Mouse (Mus musculus): ENCODE results near the gene Ccdc28b. TPM values are rescaled to one million over a fixed set of nuclear protein-coding genes. Genes with fewer than 3 reads are reported as not detected.
A peak's percentile ranks its signal among the peaks of the same experiment; 100 is the strongest.

The Ccdc28b gene
- total RNA-seq, 2 experiments from 2014 or later: 44.7 to 51.2 TPM

- DNase-seq (ENCODE audit: low spot score in 2 of 2): no peak
These were observed 36.8 kb downstream of the Ccdc28b start for GRCm38 (mm10) chr4:129586943-129587342.

GRCm38 (mm10) chr4:129585773-129586172 lies 38.0 kb downstream of the Ccdc28b start:
- no peak for DNase-seq (ENCODE audit: low spot score in 2 of 2)

DNA sequence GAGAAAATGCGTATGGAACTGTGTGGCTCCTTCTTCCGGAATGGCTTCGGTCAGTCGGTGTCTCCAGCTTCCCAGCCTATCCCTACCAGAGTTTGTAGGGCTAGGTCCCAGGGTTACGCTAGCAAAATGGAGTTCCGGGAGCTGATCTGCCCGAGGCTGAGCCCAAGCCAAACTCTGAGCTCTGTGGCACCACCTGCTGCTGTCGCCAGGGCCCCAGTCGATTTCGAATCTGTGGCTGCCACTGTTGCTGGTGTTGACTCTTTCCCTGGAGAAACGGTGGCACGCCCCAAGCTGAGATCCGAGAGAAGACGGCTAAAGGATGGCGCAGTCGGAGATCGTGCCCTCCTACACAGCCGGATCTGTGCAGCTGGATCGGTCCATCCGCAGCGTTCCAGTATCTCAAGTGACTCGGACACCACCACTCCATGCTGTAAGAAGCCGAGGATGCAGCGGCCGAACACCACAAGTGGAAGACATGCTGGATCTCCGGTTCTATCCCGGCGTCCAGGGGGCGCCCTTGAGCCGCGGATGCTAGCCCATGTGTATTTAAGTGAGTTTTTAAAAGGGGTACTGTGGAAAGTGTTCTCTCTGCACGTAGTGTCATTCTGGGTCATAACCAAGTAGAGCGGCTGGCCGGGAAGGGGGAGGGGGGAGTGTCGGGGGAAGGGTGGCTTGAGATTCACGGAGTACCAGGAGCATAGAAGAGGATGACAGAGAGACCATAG lies 38.7 kb downstream of the Ccdc28b start:
- peak; percentile 73 to 84 for DNase-seq (ENCODE audit: low spot score in 2 of 2)

GRCm38 (mm10) chr4:129584370-129584769 lies 39.4 kb downstream of the Ccdc28b start:
- no peak for DNase-seq (ENCODE audit: low spot score in 2 of 2)

DNA sequence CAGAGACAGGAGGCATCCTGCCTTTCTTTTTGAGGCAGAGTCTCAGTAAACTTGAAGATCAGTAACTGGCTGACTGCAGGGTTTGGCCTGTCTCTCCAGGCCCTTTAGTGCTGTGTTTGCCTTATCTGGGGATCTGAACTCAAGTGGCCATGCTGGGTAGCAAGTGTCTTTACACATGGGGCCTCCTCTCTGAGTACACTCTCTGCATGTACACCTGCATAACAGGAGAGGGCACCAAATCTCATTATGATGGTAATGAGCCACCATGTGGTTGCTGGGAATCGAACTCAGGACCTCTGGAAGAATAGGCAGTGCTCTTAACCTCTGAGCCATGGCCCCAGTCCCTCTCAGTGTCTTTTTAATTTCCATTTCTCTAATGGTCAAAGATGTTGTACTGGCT lies 41.5 kb downstream of the Ccdc28b start:
- DNase-seq (ENCODE audit: low spot score in 2 of 2): no peak

DNA sequence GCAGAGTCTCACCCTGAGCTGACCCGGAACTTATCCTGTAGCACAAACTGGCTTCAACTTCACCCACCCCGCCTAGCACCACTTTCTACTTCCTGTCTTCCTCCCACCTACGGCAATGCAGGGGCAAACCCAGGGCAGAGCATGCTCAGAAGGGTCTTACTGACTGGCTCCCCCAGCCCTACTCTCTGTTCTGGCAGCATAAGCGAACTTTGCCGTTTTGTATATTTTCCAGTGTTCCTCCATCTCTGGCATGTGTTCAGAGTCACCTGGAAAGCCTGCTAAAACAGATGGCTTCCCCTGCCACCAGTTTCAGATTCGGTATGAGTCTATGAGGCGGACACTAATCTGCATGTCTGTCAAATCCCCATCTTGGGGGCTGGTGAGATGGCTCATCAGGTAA lies 43.4 kb downstream of the Ccdc28b start:
- DNase-seq (ENCODE audit: low spot score in 2 of 2): no peak

- no peak for DNase-seq (ENCODE audit: low spot score in 2 of 2)
These were observed 45.3 kb downstream of the Ccdc28b start, which contains the start of gene Fam167b for GRCm38 (mm10) chr4:129578466-129578865. Gene Fam167b, minus strand, starts transcription at chr4:129578549.

GRCm38 (mm10) chr4:129577688-129578087 lies 46.1 kb downstream of the Ccdc28b start:
- no peak for DNase-seq (ENCODE audit: low spot score in 2 of 2)

DNA sequence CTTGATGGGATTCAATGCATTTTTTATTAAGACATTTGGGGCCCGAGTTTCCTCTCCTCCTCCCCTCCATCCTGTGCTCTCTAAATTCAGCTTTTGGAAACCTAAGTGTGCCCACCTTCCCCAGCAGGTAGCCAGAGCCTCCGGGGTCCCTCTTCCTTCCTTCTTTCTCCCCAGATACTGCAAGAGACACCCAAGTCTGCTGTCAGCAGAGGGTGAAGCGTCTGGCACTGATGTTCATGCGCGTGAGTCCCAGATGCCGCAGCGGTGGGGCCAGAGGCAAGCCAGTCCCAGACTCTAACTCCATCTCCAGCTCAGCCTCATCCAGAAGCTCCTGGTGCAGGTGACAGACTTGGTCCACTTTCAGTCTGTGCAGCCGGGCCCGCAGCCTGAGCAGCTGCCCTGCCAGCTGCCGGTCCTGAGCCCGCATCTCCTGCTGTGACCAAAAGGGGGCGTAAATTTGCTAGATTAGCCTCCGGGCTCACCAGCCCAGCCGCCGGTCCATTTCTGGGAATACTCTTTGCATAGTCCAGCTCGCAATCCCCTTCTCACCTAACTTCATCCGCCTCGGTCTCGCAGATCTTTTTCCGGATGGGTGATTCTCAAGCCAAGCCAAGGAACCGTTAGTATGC lies 46.8 kb downstream of the Ccdc28b start:
- peak in 1 of 2 experiments; percentile 69 for DNase-seq (ENCODE audit: low spot score in 2 of 2)

GRCm38 (mm10) chr4:129575171-129575844 lies 48.4 kb downstream of the Ccdc28b start:
- DNase-seq (ENCODE audit: low spot score in 2 of 2): no peak

DNA sequence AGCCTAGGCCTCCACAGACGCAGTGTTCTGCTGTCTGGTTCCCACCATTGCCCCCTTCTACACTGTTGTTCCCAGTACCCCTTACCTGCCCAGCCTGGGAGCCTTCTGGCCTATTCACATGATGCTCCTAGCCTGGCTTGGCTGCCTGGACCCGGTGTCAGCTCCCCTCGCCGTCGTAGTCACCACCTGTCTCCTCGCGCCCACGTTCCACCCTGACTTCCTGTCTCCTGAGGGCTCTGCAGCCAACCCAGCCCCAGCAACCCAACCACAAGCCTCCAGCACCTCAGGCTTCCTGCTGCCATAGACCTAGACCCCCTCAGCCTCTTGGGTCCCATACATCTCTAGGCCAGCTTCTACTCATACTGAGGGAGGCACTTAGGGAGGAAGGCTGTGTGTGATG lies 50.3 kb downstream of the Ccdc28b start, which contains the start of gene Lck:
TSS of gene Lck (minus strand) at position 212 of the 400 bp plus-strand sequence.
- no peak for DNase-seq (ENCODE audit: low spot score in 2 of 2)

DNA sequence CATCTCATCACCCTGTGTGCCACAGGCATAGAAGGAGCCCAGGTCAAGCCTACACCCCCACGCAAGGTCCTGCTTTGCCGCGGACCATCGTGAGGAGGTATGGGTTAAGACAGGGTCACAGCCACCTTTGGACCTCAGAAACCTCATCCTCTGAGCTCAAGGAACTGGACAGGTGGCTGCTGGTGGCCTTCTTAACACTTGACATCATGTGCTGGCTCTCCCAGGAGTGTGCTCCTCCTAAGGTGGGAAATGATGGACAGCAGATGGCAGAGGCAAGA lies 50.7 kb downstream of the Ccdc28b start:
- no peak for DNase-seq (ENCODE audit: low spot score in 2 of 2)

DNA sequence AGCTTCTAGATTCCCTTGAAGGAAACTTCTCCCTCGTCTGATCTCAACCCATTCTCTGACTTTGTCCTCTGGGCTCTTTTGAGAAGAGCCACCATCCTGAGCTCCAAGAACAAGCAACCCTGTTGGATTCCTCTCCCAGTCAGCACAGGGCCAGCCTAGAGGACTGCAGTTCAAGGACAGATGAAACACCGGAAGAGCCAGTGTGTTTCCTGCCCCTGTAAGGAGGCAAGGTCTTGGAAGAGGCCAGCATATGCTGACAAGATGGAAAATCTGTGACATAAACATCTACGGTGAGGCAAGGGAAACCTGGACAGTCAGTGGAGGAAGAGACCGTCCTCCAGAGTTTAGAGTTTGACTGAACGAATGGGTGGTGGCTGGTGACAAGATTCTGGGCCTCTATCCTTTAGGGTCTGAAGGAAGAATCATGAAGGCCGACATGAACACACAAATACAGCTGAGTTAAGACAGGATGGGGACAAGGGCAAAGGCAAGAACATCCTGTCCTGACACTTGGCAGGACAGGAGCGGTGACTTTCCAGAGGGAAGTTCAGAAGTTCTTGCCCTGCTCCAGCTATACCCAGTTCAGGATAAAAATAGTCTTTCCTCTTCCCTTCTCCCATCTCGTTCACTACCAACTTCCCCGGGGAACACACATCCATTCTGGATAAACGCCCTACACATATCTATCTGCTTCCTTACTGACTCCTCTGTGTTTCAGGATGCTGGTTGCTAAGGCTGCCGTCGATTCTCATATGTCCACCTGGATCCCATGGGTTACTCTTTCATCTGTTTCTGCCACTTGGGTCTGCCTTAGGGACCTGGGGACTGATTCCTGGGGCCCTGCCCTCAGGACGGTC lies 51.3 kb downstream of the Ccdc28b start:
- DNase-seq (ENCODE audit: low spot score in 2 of 2): no peak

DNA sequence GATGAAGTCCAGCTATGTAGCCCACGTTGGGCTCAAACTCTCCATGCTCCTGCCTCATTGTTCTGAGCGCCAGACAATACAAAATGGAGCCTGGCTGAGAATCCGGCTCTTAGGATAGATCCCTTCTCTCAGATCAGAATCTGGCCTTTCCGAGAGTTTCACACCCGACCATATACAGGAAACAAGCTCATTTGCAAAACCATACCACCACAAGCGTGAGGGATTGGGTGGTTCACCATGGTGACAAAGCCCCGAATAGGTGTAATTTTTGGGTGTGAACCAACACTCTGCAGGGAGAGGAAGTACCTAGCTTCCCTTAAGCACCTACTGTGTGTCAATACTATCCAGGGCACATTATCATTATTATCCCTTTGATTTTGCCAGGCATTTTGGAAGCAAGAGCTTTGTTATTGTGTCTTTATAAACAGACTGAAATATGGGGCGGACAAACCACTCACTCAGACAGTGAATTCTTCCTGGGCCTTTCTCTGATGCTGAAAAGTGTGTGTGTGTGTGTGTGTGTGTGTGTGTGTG lies 52.1 kb downstream of the Ccdc28b start:
- no peak for DNase-seq (ENCODE audit: low spot score in 2 of 2)

DNA sequence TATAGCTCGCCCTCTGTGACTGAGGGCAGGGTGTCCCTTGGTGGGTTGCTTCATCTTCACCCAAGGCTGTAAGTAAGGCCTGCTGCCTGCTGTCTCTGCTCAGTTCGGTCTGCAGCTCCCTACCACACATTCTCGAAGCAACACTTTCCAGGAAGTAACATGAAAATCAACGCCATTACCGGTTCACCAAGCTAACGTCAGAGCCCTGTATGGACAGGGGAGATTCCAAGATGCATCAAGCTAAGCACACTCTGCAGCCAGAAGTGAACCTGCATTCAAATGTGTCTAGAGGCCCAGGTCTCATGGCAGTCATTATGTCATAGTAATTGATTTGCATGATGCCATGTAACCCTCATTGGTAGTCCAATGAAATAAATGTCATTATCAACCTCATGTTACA lies 53.7 kb downstream of the Ccdc28b start:
- no peak for DNase-seq (ENCODE audit: low spot score in 2 of 2)

Other genes with a start within 250 kb of the Ccdc28b start
- gene Zbtb8a, start 245.8 kb downstream of the Ccdc28b start, total RNA-seq (2021): 1 to 10 TPM; 6.7 to 7.5 TPM
- gene Zbtb8b, start 183.1 kb downstream of the Ccdc28b start, total RNA-seq (2021): not detected
- 10 to 100 TPM; 32.2 to 35.2 TPM for gene Bsdc1, start 162.4 kb downstream of the Ccdc28b start, total RNA-seq (2021)
- gene Tssk3, start 132.9 kb downstream of the Ccdc28b start, total RNA-seq (2021): not detected
- gene Fam229a, start 132.8 kb downstream of the Ccdc28b start, total RNA-seq (2021): not detected
- gene Marcksl1, start 110.4 kb downstream of the Ccdc28b start, total RNA-seq (2021): 10 to 100 TPM; 63.2 to 63.9 TPM
- 10 to 100 TPM; 39.5 to 42.1 TPM for gene Hdac1, start 81.2 kb downstream of the Ccdc28b start, total RNA-seq (2021)
- 1 to 10 TPM in 1 of 2 experiments, under 1 TPM in 1; 0.34 to 2.0 TPM for gene Lck, start 50.3 kb downstream of the Ccdc28b start, total RNA-seq (2021)
- 1 to 10 TPM; 1.2 to 1.3 TPM for gene Fam167b, start 45.4 kb downstream of the Ccdc28b start, total RNA-seq (2021)
- gene Eif3i, start 23.3 kb downstream of the Ccdc28b start, total RNA-seq (2021): 100 to 1,000 TPM; 167 to 176 TPM
- gene Tmem234, start 23.3 kb downstream of the Ccdc28b start, total RNA-seq (2021): 10 to 100 TPM; 65.2 to 68.4 TPM
- 1 to 10 TPM; 1.6 to 2.7 TPM for gene Dcdc2b, start 9.7 kb downstream of the Ccdc28b start, total RNA-seq (2021)
- gene Iqcc, start 4.8 kb downstream of the Ccdc28b start, total RNA-seq (2021): 10 to 100 TPM; 13.2 to 13.6 TPM
- gene Txlna, start 17.1 kb upstream of the Ccdc28b start, total RNA-seq (2021): 10 to 100 TPM; 53.7 to 56.0 TPM
- 10 to 100 TPM; 54.4 to 63.4 TPM for gene Kpna6, start 48.8 kb upstream of the Ccdc28b start, total RNA-seq (2021)
- 1 to 10 TPM; 7.3 to 7.8 TPM for gene Tmem39b, start 72.9 kb upstream of the Ccdc28b start, total RNA-seq (2021)
- 10 to 100 TPM; 75.8 to 77.4 TPM for gene Khdrbs1, start 118.4 kb upstream of the Ccdc28b start, total RNA-seq (2021)
- 100 to 1,000 TPM; 406 to 430 TPM for gene Ptp4a2, start 187.3 kb upstream of the Ccdc28b start, total RNA-seq (2021)

Measured in gastrocnemius, postnatal 4 days (tissue).